Mouse (Mus musculus): ENCODE results near the gene Rnaseh2b. TPM values are rescaled to one million over a fixed set of nuclear protein-coding genes. Genes with fewer than 3 reads are reported as not detected.

Rnaseh2b gene
- polyA plus RNA-seq, 1 experiment from 2014 or later, result 59.6 TPM

DNA sequence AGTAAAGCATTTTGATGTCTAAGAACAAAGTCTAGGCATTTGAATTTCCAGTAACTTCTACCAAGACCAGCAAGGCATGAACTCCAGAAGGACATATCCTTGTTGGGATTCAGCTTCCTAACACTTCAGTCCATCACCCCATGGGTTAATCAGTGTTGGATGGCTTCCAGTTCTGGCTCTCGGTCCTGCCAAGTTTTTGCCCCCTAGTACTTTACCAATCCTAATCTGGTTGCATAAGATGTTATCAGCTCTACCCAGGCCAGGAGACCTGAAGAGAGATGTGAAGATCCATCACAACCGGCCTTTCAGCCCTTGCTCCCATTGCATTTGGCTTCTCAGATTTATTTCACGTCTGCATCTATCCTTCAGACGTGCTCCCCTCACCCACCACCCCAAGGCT, 129.9 kb downstream of the Rnaseh2b start:
- no peaks in the 10 kb centered on the region for H3K9me3 ChIP-seq (ENCODE audit: control insufficient read depth, low read length)
- DNase-seq (ENCODE audit: low spot score) (no peak), ATAC-seq (ENCODE audit: insufficient read depth, low FRiP score, low TSS enrichment) (no peak)
- H3K27ac ChIP-seq (ENCODE audit: low read depth, low read length), result no peak overlapping the region
- no peaks in the 10 kb centered on the region for H3K36me3 ChIP-seq (ENCODE audit: control insufficient read depth, insufficient read depth, low read length)
- no peak overlapping the region for H3K4me2 ChIP-seq (ENCODE audit: low read depth)
- H3K4me3 ChIP-seq (ENCODE audit: low read depth, low read length), result no peak overlapping the region
- 79% methylated on average over 4 of the region's 4 CpGs for WGBS
- H3K9ac ChIP-seq (ENCODE audit: low read length), result no peak overlapping the region
- H3K4me1 ChIP-seq (ENCODE audit: control insufficient read depth, insufficient read depth, low read length), result no peaks in the 10 kb centered on the region
- no peaks in the 10 kb centered on the region for H3K27me3 ChIP-seq (ENCODE audit: control insufficient read depth, insufficient read depth, low read length)

Other genes with a start within 250 kb of the Rnaseh2b start
- gene Dleu7, start 458 bp downstream of the Rnaseh2b start, polyA plus RNA-seq (2014; fragmentation: Nextera tagmentation; extraction: Ambion mirVana), result 1.6 and 2.3 TPM in 2 replicates
- gene Gucy1b2, start 163.7 kb downstream of the Rnaseh2b start, polyA plus RNA-seq (2014; fragmentation: Nextera tagmentation; extraction: Ambion mirVana), result 0.08 and 0.11 TPM in 2 replicates

Measured in neural tube, embryonic 11.5 days (tissue).